Mouse (Mus musculus) ES-Bruce4 (cell line): ENCODE data around the gene Acss2.

Experiments
- CTCF ChIP-seq: IDR thresholded peaks from one replicate; pipeline ENCODE4 v1.8.1; 2011; ENCODE audit warnings: low read depth, low read length
- EP300 ChIP-seq: IDR thresholded peaks from 2 replicates; pipeline ENCODE4 v1.6.1; 2011; ENCODE audit warnings: low read depth, low read length; ENCODE audit not compliant: insufficient read depth
- POLR2A ChIP-seq: IDR thresholded peaks from one replicate; pipeline ENCODE4 v1.8.1; 2011; ENCODE audit warnings: low read length; ENCODE audit not compliant: insufficient read depth

DNA sequence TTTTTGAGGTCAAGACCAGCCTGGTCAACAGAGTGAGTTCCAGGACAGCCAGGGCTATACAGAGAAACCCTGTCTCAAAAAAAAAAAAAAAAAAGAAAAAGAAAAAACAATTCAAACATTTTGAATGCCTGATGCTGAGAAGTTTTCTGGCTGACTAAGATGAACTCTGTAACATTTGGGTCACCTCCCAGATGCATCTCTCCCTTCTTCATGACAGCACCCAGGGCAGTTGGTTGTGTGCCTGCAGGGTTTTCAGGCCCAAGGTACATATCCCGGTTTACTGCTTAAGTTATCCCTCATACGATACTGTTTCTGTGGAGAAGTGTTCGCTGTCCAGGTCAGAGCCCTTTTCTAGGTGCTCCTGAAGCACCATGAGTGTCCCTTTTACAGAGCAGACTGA is 62.6 kb downstream of the Acss2 start:
- TF ChIP-seq POLR2A (no peak), EP300 (no peak), CTCF (no peak)
